8 mouse cellular contexts compared by ENCODE assay signal in genomic region chr11:3171931-3172330, GRCm38 (mm10). TPM values are rescaled to one million over a fixed set of nuclear protein-coding genes. Genes with fewer than 3 reads are reported as not detected.
DNase-seq lines count a peak whose midpoint lies in the region.

No protein-coding gene starts in this region.

- peak; percentile 38 for DNase-seq in T-cell, adult 2 months (ENCODE audit: low spot score)
- peak; percentile 13 to 48 for DNase-seq in cerebellum, postnatal 25 days
- DNase-seq in heart, adult 11 months, result peak; percentile 98
- DNase-seq in kidney, adult 18-20 months, result peak; percentile 58
- peak; percentile 38 to 49 for DNase-seq in layer of hippocampus, postnatal 10 days (ENCODE audit: low spot score in 2 of 2)
- DNase-seq in lung, postnatal 10 days, result peak; percentile 52
- DNase-seq in right cerebral cortex, postnatal 36 days (ENCODE audit: low spot score in 2 of 2), result peak; percentile 48 to 56
- peak; percentile 42 for DNase-seq in thymus, postnatal 25 days

RNA-seq across cellular contexts. Expression of gene Sfi1, which starts 21.3 kb away (rescaled TPM):
- total RNA-seq in layer of hippocampus, postnatal 10 days (2021), result 10 to 100 TPM; 50.6 to 81.4 TPM

RNA-seq across cellular contexts. Expression of gene Eif4enif1, which starts 30.3 kb away (rescaled TPM):
- total RNA-seq in layer of hippocampus, postnatal 10 days (2021), result 10 to 100 TPM; 64.2 to 66.4 TPM

Comparison
In these comparisons a context has a peak if more than half of its experiments do, and no peak if none do; other contexts are left out.
1. Peak in every context shown above with its lines: DNase-seq.
2. DNase-seq: peak in every context shown above with its lines; median percentile 98 in heart, adult 11 months; 58 in kidney, adult 18-20 months; 52 in lung, postnatal 10 days; 52 in right cerebral cortex, postnatal 36 days; 44 in layer of hippocampus, postnatal 10 days; 42 in thymus, postnatal 25 days; 38 in T-cell, adult 2 months; 30 in cerebellum, postnatal 25 days.